Mouse (Mus musculus) MN1 (cell line): ENCODE measurements around the gene Klk15.
A peak's percentile ranks its signal among the peaks of the same experiment; 100 is the strongest.
"Not testable (repeated sequence)": the region's sequence is repeated elsewhere in the genome, so short reads cannot be mapped to it uniquely, and the experiment has no call there.

Source experiments
- DNase-seq: peaks from one replicate; pipeline ENCODE4 v3.0.0-alpha.2; 2016; ENCODE audit warnings: low spot score

Gene Klk15

DNA sequence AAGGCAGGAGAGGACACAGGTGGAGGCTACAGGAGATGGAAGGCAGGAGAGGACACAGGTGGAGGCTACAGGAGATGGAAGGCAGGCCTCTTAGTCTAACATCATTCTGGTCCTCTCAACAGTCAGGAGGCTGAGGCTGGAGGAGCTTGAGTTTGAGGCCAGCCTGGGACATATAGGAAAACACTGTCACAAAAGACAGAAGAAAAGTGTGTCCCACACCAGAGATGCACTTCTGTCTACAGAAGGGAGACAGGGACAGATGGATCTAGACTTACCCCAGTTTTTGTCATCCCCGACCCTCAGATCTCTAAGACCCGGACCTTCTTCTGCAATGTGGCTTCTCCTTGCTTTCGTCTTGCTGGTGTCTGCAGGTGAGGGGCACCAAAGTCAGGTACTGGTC lies at the start of gene Klk15:
Gene Klk15, plus strand, starts transcription at position 301 of the 400 bp plus-strand sequence.
- no peak for DNase-seq

DNA sequence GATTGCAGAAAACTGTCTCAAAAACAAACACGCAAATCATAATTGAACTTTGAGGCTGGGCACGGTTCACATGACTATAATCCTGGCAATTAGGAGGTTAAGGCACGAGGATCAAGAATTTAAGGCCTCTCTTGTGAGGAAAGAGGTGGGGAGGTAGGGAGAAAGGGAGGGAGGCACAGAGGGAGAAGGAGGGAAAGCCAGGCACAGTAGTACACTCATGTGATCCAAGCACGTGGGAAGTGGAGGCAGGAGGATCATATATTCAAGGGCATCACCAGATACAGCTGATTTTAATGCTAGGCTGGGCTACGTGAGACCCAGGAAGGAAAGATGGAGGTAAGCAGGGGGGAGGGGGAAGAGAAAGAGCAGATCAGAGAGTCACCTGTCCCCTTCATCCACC lies 42.2 kb upstream of the Klk15 start:
- DNase-seq = no peak

DNA sequence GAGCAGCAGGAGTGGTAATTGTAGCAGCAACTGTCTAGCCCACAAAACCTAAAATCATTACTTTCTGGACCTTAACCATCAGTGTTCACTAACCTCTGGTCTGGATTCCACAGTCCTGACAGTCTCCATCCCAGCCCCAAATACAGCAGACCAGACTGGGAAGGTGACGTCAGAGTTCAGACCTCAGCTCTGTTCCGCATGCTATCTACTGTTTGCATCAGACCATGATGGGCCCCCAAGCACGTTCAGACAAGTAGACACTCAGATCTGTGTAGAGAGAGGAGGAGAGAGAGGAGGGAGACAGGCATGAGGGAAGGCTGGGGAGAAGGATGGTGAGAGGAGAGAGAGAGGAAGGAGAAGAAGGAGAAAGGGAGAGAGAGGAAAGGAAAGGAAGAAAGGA lies 41.8 kb upstream of the Klk15 start:
- no peak for DNase-seq

DNA sequence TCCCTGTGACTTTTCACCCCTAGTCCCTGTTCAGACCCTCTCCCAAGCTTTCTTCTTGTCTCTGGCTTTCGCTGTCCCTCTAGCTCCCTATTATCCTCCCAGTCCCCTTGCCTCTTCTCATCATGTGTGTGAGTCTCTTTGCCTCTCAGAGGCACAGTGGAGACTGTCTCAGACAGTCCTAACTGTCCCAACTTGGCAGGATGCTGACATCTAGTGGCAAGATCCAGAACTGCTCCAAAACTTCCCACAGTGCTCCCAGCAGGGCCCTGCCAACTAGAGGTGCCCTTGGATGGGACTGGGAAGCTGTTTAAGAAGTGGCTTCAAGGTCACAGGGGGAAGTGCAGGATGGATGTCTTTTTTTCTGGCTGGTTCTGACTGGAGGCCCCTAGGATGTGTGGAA lies 38.7 kb upstream of the Klk15 start:
- DNase-seq = peak; percentile 73

DNA sequence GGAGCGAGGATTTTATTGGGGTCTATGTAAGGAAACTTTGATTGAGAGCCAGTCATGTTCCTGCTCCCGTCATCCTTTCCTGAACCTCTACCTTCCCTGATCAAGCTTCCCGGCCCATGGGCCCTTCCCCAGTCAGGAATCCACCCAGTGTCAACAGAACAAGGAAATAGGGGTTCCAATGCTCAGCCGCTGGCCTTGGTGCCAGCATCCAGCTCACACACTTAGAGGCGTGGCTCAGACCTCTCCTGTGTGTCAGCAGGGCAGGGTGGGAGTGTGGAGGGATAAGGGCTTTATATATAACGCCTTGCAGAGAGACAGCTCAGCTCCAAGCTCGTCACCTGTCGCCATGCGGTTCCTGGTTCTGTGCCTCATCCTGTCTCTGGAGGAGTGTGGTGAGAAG lies 18.7 kb upstream of the Klk15 start:
- DNase-seq = no peak

DNA sequence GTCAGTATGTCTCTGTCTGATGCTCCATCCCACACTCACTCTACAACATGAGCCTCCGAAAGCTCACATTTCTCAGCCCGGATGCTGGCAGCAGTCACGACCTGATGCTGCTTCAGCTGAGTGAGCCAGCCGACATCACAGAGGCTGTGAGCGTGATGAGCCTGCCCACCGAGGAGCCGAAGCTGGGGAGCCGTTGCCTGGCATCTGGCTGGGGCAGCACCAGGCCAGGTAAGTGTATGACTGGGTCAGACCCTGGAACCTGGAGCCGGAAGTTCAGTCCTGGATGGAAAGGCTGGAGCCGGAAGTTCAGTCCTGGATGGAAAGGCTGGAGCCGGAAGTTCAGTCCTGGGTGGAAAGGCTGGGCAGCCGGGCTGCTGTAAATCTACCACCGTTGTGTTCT lies 15.1 kb upstream of the Klk15 start:
- no peak for DNase-seq

DNA sequence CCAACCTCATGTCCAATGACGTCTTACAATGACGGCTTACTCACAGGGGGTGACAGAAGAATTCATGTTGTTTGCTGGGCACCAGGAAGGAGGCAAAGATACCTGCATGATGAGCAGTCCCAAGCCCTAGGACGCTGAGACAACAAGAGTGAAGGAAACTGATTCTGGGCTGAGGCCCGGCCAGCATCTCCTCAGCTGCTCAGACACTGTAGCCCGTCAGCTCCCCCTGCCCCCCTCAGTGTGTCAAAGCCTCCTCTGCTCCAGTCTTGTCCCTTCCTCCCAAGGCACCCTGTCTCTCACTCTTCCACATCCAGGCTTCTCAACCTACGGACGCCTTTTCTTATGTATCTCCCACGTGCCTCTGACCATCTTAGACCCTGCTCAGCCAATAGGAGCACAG lies 14.7 kb upstream of the Klk15 start:
- no peak for DNase-seq

DNA sequence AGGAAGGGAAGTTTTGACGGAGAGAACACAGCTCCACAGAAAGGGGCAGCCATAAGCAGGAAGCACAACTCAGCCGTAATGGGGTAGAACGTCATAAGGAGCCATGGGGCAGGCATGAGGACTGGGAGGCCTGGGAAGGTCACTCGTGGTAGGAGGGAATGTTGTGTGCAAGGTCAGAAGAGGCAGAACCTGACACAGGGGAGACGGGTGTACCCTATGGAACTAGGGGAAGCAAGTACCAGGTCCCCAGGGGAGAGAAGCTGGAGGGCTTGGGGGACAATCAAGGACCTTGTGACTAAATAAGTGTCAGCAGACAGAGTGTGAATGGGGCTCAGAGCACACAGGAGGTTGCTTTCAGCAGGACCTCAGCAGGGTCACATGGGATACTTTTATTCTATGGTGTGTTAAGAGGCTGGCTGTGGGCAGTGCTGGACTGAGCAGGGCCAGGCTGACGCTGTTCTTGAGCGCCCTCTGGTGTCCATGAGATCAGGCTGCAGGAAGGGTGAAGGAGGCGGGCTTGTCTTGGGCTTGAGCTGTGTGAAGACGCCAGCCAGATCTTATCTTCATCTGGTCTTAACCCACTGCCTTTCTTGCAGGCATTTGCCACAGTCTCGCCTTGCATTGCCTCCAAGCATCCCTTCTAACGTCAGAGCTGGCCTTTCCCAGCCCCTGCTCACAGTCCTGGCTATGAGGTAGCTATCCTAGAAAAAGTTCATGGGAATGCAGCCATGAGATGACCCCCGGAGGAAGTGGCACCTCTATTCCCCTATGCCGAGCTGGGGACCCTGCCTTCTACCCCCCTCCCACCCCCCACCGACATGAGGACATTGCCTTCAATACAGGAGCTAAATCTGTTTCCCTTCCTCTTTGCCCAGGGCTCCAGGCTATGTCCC lies 13.7 kb upstream of the Klk15 start:
- peak; percentile 36 for DNase-seq

DNA sequence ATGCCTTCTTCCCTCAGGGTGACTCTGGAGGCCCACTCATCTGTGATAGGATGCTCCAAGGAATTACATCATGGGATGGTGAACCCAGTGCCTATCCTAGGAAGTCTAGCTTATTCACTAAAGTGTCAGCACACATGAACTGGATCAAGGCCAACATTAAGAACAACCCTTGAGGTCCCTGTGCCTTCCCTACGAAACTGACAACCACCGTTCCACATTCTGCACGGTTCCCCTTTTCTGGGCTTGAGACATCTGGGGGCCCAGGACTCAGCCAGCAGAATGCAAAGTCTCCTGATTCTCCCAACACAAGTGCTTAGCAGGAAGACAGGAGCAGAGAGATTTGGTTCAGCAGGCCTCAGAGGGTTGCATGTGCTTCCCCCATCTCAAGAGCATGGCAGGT lies 13.0 kb upstream of the Klk15 start:
- no peak for DNase-seq

DNA sequence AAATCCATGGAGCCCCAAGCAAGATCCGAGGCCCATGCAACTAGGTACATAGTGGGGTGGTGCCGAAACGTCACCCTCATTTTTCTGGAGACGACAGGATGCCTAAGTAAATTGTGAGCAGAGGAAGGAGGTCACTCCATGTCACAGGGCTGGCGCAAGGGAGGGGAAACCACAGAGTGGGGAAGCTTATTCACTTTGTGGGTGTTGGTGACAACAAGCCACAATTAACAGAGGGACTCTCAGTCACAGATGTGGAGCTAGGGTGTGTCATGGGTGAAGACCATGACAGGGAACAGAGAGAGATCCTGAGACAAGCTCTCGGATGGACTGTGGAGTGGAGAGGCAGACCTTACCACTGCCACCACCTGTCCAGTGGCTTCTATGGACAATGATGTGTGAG lies 12.5 kb upstream of the Klk15 start:
- DNase-seq = no peak

DNA sequence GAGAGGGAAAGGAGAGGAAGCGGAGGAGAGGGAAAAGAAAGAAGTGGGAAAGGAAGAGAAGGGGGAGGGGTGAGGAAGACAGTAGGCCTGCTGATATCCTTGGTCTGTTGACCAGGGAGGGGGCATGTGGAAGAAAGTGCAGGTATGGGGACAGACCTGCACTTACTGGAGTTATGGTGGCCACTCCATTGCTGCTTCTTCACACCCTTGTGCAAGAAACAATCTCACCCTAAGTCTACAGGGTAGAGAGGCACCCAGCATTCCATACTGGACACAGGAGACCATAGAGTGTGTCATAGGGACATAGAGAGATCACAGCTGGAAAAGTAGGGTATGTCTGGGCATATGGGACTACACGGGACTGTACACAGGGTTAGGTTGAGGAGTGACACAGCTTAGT lies 11.6 kb upstream of the Klk15 start:
- no peak for DNase-seq

DNA sequence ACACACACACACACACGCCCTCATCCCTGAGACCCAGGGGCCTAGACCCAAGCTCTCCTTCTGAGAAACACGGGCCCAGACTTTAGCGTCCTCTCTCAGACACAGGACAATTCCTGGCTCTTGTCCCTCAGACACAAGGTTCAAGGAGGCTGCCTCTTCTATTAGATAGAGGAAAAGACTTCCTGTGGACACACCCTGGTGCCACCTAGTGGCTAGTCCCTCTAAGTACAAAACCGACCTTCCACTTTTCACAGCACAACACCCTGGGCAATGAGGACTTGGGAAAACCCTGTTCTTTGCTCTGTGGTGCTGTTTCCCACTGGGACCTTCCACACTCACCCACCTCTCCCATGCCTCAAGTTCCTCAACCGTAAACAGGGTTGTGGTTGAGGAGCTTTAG lies 7.6 kb upstream of the Klk15 start:
- DNase-seq = no peak

DNA sequence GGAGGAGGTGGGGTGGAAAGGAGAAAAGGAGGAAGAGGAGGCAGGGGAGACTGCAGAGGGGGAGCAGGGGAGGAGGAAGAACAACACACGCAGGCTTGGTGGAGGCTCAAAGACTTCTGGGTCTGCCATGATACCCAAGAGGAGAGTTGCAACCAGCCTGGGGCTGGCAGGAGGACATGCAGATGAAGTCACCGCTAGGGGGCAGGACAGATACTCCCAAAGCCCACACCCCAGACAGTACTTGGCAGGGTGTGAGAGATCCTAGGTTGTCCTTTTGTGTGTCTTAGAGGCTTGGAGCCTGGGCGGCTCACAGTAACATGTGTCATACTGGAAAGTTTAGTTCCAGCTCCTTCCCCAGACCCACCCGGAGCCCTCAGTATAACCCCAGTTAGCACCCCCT lies 5.0 kb upstream of the Klk15 start:
- DNase-seq = no peak

DNA sequence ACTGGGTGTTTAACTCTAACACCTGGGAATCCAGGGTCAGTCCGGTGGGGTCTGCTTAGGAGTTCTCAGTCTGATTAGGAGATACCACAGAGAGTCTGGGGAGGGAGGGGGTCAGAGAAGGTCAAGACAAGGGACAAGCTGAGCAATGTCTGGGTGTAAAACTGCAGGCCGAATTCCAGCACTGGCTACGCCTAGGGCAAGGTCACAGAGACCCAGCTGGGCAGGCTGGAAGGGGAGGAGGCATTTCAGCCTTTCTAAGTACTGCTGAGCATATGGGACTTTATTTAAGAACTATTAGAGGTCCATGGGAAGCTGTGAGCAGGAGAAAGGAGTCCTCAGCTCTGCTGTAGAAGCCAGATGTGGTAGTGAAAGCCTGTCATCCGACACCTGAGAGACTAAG lies 1.2 kb upstream of the Klk15 start:
- DNase-seq = no peak

DNA sequence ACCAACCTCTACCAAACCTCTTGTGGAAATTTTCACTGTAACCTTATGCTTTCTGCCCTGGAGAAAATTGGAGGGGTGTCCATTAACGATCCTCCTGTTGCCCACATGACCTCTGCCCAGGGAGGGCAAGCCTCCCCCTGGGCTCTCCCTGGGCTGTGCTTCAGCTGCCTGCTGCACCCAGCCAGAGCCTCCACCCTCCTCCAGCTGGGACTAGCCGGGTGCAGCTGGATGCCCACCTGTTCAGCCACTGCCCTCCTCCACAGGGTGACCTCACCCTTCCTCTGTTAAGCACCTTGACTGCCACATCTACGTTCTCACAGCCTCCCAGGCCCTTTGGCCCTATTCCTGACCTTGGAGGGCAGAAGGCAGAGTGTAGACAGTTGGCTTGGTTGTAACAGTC lies 1.2 kb downstream of the Klk15 start:
- DNase-seq = no peak

DNA sequence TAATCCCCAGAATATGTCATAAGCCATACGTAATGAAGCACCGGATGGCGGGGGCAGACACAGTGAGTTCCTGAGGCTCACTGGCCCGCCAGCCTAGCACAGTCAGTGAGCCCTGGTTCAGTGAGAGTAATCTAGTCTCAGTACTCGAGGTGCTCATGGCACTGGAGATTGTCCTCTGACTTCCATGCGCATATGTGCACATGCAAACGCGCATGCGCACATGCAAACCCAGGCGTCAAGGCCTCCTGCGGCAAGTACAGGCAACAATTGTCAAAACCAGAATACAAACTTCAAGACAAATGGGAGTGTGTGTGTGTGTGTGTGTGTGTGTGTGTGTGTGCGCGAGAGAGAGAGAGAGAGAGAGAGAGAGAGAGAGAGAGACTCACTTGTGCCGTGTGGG lies 3.0 kb downstream of the Klk15 start:
- DNase-seq = no peak

DNA sequence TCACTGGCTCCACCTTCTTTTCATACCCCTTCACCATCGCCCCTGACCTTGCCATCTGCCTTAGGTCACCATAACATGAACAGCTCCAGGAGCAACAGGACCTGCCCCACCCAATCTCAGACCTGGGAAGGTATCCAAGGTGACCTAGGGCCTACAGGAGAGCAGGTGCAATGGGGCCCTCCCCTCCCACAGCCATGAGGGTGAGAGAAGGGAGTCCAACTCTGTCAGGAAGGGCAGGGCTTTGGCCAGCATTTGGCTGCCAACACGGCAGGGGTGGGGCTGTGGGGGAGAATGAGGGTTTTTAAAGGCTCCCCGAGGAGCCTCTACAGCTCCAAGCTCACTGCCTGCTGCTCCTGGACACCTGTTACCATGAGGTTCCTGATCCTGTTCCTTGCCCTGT lies 8.8 kb downstream of the Klk15 start:
- not testable (repeated sequence) for DNase-seq

DNA sequence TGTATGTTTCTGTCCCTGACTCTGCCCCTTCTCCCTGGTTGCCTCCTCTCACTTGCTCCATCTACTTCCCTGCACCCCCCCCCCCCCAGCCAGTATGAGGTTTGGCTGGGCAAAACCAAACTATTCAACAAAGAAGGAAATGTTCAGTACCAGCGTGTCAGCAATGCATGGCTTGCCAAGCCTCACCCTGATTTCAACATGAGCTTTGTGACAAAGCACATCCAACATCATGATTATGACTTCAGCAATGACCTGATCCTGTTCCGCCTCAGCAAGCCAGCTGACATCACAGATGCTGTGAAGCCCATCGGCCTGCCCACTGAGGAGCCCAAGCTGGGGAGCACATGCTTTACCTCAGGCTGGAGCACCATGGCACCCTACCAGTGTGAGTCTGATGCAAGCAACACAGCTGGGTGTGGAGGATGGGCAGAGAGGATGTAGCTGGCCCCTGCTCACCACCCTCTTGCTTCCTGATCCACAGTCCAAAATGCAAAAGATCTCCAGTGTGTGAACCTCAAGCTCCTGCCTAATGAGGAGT lies 11.3 kb downstream of the Klk15 start:
- no peak for DNase-seq

DNA sequence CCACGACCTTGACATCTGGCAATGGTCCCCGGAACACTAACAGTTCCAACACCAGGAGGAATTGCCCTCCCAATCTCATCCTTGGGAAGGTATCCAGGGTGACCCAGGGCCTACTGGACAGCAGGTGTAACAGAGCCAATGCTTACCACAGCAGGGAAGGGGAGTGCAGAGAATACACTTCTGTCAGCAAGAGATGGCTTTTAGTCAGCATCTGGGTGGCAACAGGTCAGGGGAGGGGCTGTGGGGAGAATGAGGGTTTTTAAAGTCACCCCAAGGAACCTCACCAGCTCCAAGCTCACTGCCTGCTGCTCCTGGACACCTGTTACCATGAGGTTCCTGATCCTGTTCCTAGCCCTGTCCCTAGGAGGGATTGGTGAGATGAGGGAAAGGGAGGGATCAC lies 16.8 kb downstream of the Klk15 start, which contains the start of gene Klk1b8:
Gene Klk1b8, plus strand, starts transcription at position 301 of the 400 bp plus-strand sequence.
- DNase-seq = no peak

DNA sequence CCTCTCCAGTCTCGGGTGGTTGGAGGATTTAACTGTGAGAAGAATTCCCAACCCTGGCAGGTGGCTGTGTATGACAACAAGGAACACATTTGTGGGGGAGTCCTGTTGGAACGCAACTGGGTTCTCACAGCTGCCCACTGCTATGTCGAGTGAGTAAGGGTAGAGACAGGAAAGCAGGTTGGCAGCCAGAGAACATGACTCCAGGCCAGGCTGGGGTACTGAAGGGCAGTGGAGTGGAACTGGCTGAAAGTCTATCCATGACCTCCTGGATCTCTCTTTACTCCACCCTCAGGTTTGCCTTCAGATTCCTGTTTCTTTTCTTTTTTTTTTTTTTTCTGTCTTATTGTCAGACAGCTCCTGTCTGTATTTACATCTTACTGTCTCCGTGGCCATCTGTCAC lies 19.2 kb downstream of the Klk15 start:
- no peak for DNase-seq

DNA sequence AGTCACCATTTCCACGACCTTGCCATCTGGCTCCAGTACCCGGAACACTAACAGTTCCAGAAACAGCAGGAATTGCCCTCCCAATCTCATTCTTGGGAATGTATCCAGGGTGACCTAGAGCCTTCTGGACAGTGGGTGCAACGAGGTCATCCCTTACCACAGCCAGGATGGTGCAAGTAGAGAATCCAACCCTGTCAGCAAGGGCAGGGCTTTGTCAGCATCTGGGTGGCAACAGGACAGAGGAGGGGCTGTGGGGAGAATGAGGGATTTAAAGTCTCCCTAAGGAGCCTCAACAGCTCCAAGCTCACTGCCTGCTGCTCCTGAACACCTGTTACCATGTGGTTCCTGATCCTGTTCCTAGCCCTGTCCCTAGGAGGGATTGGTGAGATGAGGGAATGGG lies 32.9 kb downstream of the Klk15 start, which contains the start of gene Klk1b1:
Gene Klk1b1, plus strand, starts transcription at position 301 of the 400 bp plus-strand sequence.
- DNase-seq = no peak

DNA sequence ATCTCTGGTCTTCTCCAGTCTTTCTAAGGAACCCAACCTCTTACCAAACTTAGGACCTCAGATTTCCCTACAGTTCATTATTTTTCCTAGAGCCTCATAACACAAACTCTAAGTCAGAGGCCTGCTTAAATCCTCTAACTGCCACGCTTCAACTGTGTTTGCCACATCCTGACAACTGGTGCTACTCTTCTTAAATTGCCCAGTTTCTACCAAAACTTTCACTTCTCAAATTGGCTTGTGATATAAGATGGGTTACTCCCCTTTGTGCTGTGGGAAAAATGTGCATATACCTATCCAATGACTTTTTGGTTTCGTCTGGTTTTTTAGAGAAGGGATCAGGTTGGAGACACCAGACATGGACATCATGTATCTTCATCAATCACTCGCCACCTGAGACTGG lies 33.5 kb downstream of the Klk15 start:
- no peak for DNase-seq

DNA sequence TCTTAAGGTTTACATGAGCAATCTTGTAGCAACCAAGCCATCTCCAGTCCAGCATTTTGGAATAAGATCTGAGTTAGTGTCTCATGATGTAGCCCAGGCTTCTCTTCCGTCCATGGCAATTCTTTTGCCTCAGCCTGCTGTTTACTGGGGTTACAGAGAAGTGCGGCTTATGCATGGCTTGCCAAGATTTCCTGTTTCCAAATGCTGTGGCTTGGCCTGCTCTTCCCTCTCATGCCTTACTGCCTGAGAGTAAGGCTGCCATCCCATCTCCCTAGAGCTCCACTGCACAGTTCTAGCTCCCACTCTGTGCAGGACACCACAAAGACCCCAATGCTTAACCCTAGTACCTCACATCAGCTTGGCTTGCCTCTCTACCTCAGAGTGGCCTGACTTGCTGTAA lies 34.1 kb downstream of the Klk15 start:
- no peak for DNase-seq

DNA sequence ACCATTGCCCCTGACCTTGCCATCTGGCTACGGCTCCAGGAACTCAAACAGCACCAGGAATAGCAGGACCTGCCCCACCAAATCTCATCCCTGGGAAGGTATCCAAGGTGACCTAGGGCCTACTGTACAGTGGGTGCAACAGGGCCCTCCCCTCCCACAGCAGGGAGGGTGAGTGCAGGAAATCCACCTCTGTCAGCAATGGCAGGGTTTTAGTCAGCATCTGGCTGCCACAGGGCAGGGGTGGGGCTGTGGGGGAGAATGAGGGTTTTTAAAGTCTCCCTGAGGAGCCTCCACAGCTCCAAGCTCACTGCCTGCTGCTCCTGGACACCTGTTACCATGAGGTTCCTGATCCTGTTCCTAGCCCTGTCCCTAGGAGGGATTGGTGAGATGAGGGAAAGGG lies 42.2 kb downstream of the Klk15 start, which contains the start of gene Klk1b9:
Gene Klk1b9, plus strand, starts transcription at position 301 of the 400 bp plus-strand sequence.
- not testable (repeated sequence) for DNase-seq
